Mouse (Mus musculus): ENCODE data around the gene Rab30.

Gene Rab30

DNA sequence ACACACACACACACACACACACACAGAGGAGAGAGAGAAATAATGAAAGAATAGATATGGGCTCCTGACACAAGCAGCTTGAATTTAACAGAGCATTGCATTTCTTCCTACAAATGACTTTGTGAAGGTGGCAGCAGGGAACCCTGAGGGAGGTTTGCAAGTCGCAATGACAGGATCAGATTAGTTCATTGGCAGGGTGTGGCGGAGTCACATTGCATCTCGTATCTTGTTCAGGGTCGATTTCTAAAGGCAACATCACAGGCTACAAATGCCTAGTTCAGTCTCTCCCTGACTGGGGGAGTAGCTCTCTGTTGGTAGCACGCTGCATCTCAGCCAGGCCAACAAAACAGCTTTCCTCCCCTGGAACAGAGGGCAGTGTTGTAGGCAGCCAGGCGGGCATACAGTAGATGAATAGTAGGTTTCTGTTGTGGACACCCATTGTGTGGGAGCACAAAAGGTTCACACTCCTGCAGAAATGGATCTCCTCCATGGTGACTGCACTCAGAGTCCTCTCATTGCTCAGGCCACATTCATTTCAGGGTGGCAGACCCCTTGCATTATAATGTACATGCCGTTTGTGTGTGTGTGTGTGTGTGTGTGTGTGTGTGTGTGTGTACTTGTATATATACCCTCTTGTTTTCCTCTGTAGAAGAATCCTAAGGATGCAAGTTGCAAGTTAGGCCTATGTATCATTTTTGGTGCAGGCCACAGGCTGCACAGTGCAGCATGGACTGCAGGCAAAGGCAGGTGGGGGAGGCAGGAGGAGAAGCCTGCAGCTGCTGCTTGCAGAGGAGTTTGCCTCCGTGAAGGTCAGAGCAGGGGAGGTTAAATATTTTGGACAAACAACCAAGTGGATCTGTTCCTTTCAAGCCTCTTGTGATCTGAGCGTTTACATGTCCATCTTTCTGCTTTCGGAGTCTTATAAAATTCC lies 58.5 kb downstream of the Rab30 start:
- DNase-seq (ENCODE audit: low spot score in 2 of 2), result no peak

DNA sequence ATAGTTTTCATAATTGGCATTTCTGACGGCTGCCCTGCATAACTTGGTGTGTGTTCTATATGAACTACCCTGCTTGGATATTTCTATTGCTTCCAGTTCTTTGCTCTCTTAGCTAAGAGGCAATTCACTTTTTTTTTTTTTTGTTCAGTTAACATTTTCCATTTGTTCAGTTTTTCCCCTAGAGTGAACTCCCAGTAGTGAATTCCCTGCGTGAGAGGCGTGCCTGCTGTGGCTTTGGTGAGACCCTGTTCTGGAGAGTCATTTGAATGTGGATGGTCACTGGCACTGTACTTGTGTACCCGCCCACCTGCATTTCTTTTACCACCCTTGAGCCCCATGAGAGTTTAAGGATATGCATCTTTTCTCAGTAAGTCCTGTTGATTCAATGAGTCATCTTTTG lies 60.8 kb downstream of the Rab30 start:
- DNase-seq (ENCODE audit: low spot score in 2 of 2), result no peak

DNA sequence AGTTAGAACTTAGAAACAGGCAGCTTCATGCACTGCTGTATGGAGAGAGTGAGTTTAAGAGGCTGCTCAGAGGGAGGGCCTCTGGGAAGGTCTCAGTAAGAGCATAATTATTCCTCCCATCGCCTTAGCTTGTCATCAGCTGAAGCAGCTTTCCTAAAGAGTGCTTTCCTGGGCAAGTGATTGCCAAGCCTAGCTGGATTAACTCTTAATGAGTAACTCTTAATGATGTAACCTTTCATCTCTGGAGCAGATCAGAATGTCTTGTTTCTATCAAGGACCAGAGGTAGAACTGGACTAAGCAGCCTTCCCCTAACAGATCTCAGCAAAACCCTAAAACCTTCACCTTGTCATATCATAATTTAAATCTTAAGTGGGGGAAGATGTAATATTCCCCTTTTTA lies 61.8 kb downstream of the Rab30 start:
- DNase-seq (ENCODE audit: low spot score in 2 of 2), result no peak

DNA sequence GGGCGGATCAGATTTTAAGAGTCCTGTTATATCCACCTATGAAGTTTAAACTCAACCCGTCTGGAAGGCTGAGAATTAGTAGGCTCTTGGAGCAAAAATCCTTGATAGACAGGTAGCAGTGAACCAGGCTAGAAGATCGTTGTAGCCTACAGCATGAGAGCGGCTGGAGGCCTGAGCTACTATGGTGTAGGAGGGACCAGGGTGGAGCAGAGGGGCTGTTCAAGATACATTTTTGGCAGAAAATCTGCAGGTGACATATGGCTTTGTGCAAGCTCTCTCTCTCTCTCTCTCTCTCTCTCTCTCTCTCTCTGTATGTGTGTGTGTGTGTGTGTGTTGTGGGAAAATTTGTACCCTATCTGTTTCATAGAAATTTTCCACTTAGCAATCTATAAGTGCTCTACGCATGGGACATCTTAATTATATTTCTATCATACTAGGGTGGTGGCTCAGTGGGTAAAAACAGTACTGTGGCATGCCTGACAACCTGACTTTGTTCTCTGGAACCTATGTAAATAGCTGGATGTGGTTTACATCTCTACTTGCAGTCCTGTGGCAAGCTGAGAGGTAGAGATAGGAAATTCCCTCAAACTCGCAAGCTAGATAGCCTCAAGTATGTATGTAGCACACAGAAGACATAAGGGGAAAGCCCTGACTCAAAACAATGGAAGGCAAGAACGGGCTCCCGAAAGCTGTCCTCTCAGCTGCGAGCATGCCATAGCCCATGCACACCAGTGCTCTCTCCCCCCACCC lies 63.7 kb downstream of the Rab30 start:
- DNase-seq (ENCODE audit: low spot score in 2 of 2), result no peak

DNA sequence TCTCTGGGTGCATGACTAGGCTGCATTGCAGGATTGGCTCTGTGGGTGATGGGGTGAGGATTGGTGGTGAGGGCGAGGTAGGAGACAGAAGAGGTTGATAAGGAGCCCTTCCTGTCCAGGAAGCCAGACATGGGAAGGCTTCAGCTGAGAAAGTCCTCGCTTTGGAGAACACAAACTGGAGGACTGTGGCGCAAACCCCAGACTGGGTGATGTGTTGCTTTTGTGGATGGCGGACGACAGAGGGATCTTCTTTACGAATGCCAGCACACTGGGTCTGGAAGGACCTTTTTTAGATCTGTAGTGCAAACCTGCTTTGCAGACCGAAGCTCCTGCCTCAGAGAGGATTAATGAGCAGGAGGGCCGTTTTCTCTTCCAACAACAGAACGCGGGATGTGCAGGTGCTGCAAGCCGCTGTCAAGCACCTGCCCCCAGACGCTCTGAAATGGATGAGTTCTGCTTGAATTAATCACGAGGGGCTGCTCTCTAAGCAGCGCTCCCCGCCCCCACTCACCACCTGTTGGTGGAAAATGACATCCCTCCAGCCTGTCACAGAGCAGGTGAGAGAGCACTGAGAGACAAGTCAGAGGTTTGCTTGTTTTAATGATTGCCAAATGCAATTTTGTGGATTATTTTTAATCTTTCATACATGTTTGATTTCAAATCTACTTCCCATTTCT lies 65.2 kb downstream of the Rab30 start:
- DNase-seq (ENCODE audit: low spot score in 2 of 2), result no peak

DNA sequence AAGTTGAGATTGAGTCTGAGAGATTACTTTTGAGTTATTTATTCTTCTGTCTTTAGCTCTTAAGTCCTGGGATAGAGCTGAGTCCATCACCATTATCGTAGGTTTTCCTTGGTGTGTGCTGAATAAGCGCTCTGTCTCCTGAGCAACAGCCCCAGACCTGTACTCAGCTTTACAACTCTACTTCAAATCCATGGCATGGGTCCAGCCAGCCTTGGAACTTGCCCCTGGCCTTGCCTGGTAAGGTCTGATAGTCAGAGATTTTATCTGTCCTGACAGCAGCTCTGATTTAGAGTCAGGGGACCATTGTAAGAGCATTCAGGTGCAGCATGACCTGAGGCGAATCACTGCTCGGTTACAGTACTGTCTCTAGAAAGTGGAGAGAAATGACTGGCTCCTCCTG lies 66.1 kb downstream of the Rab30 start:
- no peak for DNase-seq (ENCODE audit: low spot score in 2 of 2)

DNA sequence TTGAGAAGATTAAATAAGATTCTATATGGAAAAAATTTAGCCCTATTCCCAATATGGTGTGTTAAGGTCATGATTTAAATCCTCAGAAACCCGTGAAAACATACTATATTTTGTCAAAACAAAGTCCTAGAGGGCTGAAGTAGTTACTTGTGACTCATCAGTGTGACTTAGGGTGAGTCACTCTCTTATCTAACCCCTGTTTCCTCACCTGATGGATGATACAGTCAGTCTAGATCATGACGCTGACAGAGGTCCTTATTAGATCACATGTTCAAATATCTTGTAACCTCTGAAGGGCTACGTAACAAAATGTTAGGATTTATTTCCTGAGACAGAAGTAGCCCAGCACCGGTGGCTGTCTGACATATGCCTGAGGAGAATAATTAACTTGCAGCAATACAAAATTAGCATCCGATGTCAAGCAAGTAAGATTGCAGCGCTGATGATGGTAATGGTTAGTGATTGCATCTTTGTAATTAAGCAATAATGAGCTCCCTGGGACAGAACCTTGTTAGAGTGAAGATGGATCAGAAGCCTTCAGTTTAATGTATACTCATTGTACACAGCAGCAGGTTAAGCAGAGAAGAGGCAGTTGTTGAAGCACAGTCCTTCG lies 70.4 kb downstream of the Rab30 start:
- no peak for DNase-seq (ENCODE audit: low spot score in 2 of 2)

DNA sequence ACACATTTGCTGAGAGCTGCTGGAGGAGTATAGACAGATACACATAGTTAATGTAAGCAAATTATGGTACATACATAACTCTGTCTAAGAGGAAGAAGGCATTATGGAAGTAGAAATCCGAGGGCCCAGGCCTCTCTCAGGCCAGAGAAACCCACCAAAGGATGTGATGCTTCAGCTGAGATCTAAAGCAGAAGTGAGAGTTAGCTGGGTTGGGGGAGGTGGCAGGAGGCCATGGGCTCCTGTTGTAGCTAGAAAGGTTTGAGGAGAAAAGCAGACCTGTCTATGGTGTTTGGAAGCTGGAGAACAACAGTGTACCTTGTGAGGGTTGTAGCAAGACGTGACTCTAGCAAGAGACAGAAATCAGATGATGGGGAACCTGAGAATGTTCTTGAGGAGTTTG lies 75.8 kb downstream of the Rab30 start:
- no peak for DNase-seq (ENCODE audit: low spot score in 2 of 2)

DNA sequence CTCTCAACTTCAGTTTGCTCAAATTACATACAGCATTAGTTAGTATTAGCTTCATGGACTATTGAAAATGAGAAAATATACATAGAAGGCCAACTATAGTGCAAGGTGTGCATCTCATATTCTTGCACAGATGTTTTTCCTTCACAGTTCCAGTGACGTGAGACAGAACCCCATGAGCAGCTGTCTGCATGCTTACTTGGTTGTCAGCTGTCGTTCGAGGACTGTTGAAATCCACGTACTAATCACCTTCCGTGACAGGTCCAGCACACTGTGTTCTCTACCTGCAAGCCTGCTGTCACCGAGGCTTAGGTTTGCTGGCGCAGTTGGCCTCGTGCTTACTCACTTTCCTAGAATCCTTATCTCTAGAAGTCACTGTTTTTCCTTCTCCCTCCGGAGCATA lies 76.5 kb downstream of the Rab30 start:
- DNase-seq (ENCODE audit: low spot score in 2 of 2), result no peak

DNA sequence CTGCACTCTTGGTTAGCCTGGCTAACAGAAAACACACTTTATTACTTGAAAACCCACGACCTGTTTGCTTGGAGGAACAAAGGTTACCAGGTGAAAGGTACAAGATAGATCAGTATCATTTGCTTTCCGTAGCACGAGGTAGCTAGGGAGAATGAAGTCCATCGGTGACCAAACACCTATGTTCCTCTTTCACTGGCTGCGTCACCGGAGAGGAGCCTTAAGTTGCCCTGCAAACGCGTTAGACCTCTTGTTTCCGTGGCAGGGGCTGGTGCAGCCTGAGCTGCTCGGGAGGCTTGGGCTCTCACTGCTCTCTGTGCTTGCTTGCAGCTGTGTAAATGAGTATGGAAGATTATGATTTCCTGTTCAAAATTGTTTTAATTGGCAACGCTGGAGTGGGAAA lies 78.3 kb downstream of the Rab30 start:
- DNase-seq (ENCODE audit: low spot score in 2 of 2), result no peak

DNA sequence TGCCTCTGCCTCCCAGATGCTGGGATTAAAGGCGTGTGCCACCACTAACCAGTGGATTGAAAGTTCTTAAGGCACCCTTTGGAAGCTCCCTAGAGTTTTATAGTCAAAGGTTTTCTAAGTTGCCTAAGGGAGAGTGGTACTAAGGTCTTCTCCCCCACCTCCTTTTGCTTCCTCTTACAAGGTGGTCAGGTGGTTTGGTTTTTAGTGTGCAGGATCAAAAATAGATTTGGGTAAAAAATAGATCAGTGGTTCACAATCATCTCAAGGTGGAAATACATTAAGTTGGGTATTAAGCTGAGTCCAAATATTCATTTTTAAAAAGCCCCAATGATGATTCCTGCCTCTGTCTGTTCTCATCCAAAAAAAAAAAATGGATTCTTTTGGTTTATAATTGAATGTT lies 79.0 kb downstream of the Rab30 start:
- no peak for DNase-seq (ENCODE audit: low spot score in 2 of 2)

DNA sequence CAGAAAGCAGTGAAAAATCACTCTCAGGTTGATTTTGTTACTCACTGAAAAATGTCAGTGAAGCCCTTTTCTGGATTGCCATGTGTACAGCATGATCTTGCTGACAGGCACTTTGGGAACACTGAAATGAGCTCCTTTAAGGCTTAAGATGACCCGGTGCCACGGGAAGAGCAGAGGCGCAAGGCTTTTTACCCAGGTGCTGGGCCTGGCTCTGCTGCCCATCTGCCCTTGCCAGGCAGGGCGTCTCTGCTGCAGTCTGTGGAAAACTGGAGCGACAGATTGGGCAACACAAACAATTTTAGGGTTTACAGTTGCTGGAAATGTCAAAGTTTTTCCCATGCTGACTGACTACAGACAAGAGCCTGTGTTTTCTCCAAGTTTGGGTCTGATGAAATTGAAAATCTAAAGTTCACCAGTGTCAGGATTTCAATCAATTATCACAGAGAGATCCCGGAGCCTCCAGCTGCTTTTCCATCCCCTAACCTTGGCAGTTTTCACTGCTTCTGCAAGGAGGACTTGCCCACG lies 79.6 kb downstream of the Rab30 start:
- no peak for DNase-seq (ENCODE audit: low spot score in 2 of 2)

DNA sequence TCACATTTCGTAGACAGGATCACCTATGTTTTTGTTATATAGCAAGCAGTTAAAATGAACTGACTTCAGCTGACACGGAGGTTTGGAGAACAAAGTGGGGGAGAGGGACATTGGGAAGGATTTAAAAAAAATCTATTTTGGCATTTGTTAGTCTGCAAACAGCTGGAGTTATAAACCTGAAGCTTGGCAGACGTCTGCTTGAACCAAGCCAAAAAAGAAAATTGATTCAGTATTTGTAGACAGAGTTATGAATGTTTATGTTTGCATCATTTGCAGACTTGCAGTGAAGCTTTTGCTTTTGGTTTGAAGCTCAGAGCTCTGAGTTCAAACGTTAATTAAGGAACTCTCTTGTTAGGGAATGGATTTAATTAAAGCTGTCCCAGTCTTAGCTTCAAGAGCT lies 80.5 kb downstream of the Rab30 start:
- no peak for DNase-seq (ENCODE audit: low spot score in 2 of 2)

DNA sequence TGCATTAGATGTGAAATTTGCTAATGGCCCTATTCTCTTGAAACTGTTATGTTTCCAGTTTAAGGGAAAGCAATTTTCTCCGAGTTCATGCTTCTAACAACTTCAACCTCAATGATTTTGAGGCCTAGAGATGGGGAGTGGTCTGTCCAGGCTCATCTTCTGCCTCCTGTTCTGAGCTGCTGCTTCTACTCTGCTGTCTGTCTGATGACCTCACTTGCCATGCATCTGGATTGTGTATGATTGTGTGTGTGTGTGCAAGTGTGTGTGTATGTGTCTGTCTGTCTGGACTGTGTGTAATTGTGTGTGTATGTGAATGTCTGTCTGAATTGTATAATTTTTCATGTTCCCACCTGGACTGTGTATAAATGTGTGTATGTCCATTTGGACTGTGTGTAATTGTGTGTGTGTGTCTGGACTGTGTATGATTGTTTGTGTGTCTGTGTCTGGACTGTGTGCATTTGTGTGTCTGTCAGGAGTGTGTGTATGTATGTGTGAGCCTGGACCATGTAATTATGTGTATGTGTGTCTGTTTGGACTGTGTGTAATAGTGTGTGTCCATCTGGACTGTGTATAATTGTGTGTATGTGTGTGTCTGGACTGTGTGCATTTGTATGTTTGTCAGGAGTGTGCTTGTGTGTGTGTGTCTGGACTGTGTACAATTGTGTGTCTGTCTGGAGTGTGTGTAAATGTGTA lies 81.2 kb downstream of the Rab30 start:
- no peak for DNase-seq (ENCODE audit: low spot score in 2 of 2)

DNA sequence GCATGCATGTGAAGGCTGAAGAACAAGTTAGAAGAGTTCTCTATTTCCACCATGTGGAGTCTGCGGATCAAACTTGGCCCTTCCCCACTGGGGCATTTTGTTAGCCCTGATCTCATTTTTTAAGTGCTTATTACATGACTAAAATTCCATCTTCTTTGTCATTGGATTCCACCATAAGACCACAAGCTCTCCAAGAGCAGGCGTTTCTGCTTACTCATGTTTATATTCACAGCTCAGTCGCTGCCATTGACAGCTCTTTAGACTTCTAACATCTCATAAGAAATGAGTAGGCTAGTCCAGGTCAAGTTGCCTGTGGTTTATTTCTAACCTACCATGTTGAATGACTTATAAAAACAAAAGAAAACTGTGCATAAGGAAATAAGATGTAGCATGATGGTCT lies 84.8 kb downstream of the Rab30 start:
- DNase-seq (ENCODE audit: low spot score in 2 of 2), result no peak

DNA sequence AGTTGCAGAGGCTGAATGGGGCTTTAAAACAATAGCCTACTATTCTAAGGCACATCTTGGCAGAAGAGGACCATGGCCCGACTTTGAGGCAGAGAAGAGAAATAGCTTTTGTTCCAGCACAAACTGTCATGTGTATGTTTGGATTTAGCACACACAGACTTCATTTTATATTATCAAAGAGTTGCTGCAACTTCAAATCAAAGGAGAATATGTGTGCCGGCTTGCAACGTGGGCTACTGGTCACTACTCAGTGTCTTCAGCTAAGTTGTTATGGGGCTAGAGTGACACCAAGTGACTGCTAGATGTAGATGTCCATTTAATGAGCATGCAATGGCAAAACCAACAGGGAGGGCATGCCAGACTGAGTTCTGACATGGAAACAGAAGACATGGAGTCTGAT lies 86.6 kb downstream of the Rab30 start:
- DNase-seq (ENCODE audit: low spot score in 2 of 2), result no peak

DNA sequence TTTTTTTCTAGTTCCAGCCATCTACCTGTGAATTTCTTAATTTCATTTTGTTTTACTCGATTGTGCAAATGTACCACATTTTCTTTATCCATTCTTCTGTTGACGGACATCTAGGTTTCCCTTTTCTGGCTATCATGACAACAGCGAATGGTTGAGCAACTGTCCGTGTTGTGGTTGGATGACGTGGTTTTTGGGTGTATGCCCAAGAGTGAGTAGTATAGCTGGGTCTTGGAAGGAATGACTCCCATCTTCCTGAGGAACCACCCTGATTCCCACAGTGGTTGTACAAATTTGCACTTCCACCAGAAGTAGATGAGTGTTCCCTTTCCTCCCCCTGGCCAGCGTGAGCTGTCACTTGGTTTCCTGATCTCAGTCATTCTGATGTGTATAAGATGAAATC lies 91.0 kb downstream of the Rab30 start:
- DNase-seq (ENCODE audit: low spot score in 2 of 2), result no peak

DNA sequence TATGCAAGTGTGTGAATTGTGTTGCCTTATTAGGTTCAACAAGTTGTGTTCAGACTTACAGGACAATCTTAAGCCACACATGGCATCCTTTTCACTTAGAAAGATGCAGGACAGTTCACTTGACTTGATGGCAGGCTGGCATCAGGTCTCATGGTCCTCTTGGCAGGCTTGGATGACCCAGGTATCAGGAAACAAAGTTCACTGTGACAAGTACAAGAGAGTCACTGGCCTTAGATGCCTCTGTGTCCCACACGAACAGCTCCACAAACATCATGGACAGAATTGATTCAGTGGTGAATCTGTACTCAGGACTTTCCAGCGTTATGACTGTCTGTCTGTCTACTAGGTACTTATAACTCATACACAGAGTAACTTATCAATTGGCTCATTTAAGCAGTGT lies 93.0 kb downstream of the Rab30 start:
- no peak for DNase-seq (ENCODE audit: low spot score in 2 of 2)

DNA sequence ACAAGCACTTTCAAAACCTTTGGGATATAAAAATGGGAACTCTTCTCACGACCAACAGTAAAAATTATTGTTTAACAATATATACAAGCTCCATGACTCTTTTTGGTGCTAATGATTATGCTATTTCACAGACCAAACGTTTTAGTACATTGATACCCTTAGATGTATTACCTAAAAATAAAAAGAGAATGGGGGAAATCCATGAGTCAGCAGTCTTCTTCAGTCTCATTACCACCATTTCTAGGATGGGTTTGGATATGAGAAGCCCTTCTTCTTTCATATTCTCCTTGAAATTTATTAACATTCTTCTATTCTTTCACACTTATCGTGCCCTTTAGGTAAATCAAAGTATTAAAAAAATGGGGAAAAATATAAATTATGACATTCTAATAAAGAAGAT lies 95.0 kb downstream of the Rab30 start:
- DNase-seq (ENCODE audit: low spot score in 2 of 2), result no peak

DNA sequence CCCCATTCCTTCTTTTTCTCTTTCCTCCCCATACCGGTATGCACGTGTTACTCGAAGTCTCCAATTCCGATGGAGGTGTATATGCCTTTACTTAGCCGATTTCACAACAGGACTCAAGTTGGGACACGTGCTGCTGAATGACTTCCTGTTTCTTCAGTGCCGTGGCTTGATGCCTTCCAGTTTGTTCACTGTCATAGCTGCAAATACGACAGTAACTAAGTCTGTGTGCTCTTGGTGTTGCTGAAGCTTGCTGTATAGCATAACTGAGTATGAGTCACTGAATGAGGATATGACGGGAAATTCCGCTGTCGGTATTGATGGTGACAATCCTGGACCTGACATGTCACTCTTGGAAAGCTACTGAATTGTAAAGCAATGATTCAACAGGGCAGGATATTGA lies 95.8 kb downstream of the Rab30 start:
- DNase-seq (ENCODE audit: low spot score in 2 of 2), result no peak

DNA sequence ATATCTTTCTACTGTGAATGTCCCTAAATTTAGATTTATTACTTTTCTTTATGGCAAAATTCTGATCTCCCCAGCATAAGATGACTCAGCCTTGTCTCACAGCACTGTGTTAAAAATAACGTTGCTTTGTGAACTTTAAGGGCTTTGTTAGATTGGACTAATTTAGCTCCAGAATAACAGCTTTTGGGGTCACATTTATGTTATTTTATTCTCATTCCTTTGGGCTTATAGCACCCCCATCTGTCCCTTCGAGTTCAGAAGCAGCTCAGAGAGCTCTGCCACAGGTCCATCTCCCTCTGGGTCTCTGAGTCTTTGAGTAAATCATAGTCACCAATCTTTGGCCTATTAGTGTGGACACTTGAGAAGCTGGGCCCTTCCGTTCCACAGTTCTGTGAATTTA lies 96.5 kb downstream of the Rab30 start:
- no peak for DNase-seq (ENCODE audit: low spot score in 2 of 2)
